Mouse (Mus musculus): Measurements from ENCODE around the gene Defb18. TPM values are rescaled to one million over a fixed set of nuclear protein-coding genes. Genes with fewer than 3 reads are reported as not detected.
"Not testable (repeated sequence)": the region's sequence is repeated elsewhere in the genome, so short reads cannot be mapped to it uniquely, and the experiment has no call there.

Gene Defb18
- not detected for total RNA-seq (2021)

DNA sequence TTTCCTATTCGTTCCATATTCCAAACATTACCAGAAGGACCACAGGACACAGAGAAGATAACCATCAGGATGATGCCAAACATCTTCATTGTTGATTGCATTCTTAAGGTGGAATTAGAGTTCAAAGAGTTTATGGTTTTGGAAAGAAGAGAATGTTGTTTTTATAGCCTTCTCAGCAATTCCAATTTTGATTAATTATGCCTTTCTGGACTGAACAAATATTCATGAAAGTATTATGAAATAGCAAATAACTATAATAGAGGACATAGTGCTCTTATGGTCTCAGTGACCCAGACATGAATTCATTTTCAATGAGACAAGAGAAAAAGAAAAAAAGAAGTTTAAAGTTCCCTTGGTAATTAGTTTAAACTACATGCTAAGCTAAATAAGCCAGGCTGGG, at the start of gene Defb18:
Gene Defb18, minus strand, starts transcription at position 101 of the 400 bp plus-strand sequence.
- DNase-seq, result no peak

DNA sequence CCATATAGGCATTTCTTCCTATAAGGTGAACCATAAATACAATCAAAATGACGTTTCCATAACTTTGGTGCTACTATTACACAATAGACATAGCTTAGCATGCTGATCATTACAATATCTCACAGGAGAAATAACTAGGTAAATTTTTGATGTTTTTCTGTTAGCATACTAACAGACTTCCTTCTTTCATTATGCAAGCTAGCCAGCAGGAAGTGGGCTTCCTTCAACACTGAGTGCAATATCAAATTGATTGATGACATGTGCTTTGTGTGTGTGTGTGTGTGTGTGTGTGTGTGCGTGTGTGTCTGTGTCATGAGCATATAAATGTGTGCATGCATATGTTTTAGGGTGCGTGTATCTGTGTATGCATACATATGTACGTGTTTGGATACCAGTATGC, 33.9 kb upstream of the Defb18 start:
- no peak for DNase-seq

DNA sequence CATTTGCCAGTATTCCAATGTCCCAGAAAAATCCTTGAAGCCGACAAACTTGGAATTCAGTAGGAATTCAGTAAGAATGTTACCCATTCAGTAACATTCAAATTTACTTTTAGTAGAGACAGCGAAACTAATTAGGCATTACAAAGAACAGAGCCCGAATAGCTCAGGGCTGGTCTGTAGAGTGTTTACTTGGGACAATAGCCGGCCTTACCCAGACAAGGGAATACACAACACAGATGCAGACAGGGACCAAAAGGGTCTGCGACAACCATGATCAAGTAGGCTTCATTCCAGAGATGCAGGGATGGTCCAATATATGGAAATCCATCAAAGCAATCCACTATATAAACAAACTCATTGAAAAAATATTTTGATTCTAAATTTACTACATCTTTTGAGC, 31.6 kb upstream of the Defb18 start:
- no peak for DNase-seq

DNA sequence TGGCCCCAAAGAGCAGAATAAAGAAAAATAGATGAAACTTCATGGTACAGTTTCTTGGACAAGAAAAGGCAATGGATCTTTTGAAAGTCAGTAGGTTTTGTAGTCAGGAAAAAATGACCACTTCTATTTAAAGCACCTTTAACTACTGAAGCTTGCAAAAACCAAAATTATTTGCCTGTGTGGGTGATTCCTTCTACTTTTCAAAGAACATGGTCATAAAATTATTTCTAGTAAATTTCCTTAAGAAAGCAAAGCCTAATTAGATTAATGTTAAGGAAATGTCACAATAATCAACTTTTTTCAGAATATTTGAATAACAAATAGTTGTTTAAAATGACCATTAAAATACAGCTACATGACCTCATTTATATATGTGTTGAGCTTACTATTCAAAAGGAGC, 27.8 kb upstream of the Defb18 start, which contains the start of gene Defb41:
Gene Defb41, minus strand, starts transcription at position 101 of the 400 bp plus-strand sequence.
- no peak for DNase-seq

DNA sequence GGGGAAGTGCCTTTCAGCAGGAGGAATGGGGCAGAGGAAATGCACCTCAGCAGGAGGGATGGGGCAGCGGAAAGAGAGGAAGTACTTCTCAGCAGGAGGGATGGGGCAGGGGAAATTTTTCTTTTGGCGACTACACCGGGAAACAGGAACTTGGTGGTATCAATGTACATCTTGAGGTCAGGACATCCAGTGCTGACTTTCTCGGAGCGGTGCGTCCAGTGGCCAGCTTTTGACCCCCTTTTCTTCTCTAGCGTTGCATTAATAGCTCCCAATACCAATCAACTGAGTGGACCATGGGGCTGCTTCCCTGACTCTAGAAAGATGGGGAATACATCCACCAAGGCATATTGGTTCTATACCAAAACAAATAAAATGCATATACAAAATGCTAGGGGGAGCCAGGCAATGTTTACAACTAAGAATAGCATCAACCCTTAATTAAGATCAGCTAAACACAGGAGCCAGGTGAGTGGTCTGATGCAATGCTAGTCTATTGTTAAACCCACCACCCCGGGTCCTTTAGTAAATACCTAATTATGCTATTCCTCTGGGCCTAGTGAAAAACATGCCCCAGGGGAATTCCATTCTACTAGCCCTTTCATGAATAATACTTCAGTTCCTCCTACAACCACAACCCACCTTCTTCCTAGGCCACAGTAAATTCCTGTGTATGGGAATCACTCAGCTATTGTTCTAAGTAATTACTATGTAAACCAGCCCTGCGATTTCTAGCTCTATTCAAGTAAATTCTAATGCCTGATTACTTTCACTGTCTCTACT, 8.7 kb upstream of the Defb18 start:
- not testable (repeated sequence) for DNase-seq

DNA sequence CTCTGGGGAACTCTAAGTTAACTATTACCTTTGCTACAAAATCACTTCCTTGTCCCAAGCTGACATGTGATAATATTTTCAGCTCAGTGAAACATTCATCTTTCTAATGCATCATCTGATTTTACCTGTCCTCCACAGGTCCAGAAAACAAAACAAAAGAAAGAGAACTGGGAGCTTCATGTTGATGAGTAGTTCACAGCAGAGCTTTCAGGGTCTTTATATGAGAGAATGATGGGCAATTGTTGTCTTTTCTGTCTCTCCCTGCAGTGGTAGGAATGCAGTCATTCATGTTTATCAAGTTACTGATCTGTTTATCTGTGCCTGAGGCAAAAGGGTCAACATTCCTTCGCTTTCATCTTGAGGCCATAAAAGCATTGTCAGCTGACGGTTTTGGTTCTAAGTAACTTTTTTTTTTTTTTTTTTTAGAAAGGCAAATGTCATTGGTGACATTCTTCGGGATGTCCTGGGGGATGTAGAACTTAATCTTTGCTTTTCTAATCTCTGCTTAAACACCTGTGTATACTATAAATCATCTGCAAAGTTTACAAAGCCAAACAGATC, 13.8 kb downstream of the Defb18 start:
- no peak for DNase-seq

DNA sequence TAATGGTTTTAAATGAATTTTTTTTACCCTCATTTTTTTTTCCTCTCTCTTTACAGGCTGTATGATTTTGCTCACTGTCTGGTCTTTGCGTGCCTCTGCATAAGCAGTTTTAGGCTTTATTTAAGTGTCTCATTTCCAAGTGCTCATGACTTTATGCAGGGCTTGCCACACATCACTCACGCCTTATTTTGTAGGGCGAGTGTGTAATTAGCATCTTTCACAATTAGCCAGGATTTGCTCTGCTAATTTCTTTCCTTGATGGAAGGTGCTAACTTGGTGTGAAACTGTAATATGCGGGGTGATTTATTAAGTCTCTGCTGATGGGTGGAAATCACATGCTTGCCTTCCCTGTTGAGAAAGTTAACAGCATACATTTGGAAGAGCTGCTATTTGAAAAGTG, 45.5 kb downstream of the Defb18 start:
- no peak for DNase-seq

DNA sequence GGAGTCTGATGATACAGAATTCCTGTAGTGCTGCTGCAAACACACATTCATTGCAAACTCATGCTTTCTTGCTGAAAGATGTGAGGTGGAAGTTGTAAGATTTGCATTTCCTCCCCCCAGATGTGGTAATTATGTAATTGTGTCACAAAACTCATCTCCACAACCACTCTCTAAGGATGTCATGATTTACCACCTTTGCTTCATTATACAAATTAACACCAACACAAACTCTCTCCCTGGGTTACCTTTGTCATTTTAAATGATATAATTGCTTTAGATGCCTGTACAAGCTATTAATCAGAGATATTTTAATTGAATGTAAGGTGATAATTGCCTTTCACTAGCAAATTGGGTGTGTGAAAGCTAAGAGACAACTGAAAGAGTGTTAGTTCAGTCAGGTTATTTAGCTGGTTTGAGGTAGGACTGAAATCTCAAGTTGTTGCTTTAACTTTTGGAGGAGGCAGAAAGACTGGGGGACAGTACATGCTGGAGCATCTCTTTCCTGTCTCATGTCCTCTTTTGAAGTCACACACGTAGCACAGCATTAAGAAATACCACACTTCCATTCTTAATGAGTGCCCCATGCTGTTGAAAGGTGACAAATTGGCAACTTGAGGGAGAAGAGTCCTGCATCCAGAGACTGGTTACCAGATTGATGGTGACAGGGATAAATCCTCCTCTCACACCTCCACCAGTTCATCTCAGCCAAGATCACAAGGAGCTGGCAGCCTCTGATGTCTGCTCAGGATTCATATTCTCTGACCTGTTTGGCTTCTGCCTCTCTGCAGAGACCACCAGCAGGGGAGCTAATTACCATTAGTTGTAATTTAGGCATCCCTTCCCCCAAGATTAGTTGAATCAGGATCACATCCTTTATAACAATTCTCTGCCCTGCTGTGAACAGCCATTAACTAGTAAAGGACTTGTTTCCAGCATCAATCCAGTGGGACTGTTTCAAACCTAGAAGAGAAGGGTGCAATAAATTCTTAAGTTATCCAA, 46.2 kb downstream of the Defb18 start:
- DNase-seq, result no peak

Other genes starting within 250 kb of the Defb18 start
- not detected for gene Crisp4, start 91.5 kb downstream of the Defb18 start, total RNA-seq (2021)
- gene Defb41, start 27.7 kb upstream of the Defb18 start, total RNA-seq (2021), result not detected

All from layer of hippocampus, postnatal 36 days (tissue).